Mouse (Mus musculus): ENCODE measurements around the gene Med21. TPM values are rescaled to one million over a fixed set of nuclear protein-coding genes. Genes with fewer than 3 reads are reported as not detected.

Med21 gene
- polyA plus RNA-seq, 1 experiment from 2014 or later = 87.6 TPM

- no peak for TF ChIP-seq CTCF (IDR thresholded peaks at IDR 0.05; ENCODE audit: low read depth)
- no peak overlapping the region for H3K4me3 ChIP-seq (ENCODE audit: low read depth, low read length)
- H3K36me3 ChIP-seq (ENCODE audit: control insufficient read depth, insufficient read depth) = no peaks in the 10 kb centered on the region; the same call in 1 of the 2 replicates
- no peak overlapping the region for H3K9ac ChIP-seq (ENCODE audit: low read depth, low read length)
- peaks cover 3% of the 10 kb centered on the region for H3K4me1 ChIP-seq (replicated peaks; ENCODE audit: control insufficient read depth, insufficient read depth, low read length)
- WGBS = 63% methylated on average over 4 of the region's 4 CpGs
- no peaks in the 10 kb centered on the region for H3K9me3 ChIP-seq (ENCODE audit: control insufficient read depth)
- no peak overlapping the region for H3K4me2 ChIP-seq (replicated peaks; ENCODE audit: low read depth)
- H3K27me3 ChIP-seq (replicated peaks; ENCODE audit: control insufficient read depth, insufficient read depth, low read length) = no peaks in the 10 kb centered on the region
- ATAC-seq = no peak
- no peak overlapping the region; the same call in 1 of the 2 replicates for H3K27ac ChIP-seq (ENCODE audit: low read depth, low read length)
Measured at GRCm38 (mm10) chr6:146630961-146631360, 11.4 kb upstream of the Med21 start.

GRCm38 (mm10) chr6:146631847-146632246 lies 10.5 kb upstream of the Med21 start:
- TF ChIP-seq CTCF (IDR thresholded peaks at IDR 0.05; ENCODE audit: low read depth) = no peak
- no peak overlapping the region for H3K4me2 ChIP-seq (replicated peaks; ENCODE audit: low read depth)
- no peaks in the 10 kb centered on the region for H3K9me3 ChIP-seq (ENCODE audit: control insufficient read depth)
- no peak for ATAC-seq
- H3K36me3 ChIP-seq (ENCODE audit: control insufficient read depth, insufficient read depth) = no peaks in the 10 kb centered on the region; the same call in 1 of the 2 replicates
- no peak overlapping the region for H3K4me3 ChIP-seq (ENCODE audit: low read depth, low read length)
- H3K27ac ChIP-seq (ENCODE audit: low read depth, low read length) = no peak overlapping the region
- H3K9ac ChIP-seq (ENCODE audit: low read depth, low read length) = no peak overlapping the region
- H3K4me1 ChIP-seq (replicated peaks; ENCODE audit: control insufficient read depth, insufficient read depth, low read length) = peaks cover 3% of the 10 kb centered on the region
- H3K27me3 ChIP-seq (replicated peaks; ENCODE audit: control insufficient read depth, insufficient read depth, low read length) = no peaks in the 10 kb centered on the region
- WGBS = 72% methylated on average over 8 of the region's 8 CpGs

DNA sequence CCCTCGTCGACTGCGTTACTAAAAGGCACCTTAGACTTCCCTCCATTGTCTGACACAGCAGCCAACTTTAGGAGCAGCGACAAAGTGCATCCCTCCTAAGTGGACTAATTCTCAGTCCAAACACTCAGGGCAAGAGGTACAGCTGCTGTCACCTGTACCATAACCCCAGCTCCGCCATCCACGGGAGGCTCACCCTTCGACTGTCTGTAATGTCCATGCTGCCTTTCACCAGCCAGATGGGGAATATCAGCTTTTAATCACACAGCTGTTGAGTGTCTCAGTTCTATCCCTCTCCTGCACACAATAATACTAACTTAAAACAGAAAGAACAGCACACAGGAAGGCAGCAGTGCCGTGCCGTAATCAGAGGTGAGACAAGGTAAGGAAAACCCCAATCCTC lies 9.9 kb upstream of the Med21 start:
- H3K9ac ChIP-seq (ENCODE audit: low read depth, low read length) = no peak overlapping the region
- peaks cover 3% of the 10 kb centered on the region for H3K4me1 ChIP-seq (replicated peaks; ENCODE audit: control insufficient read depth, insufficient read depth, low read length)
- no peak for ATAC-seq
- TF ChIP-seq CTCF (IDR thresholded peaks at IDR 0.05; ENCODE audit: low read depth) = no peak
- H3K36me3 ChIP-seq (ENCODE audit: control insufficient read depth, insufficient read depth) = no peaks in the 10 kb centered on the region; the same call in 1 of the 2 replicates
- no peak overlapping the region for H3K4me3 ChIP-seq (ENCODE audit: low read depth, low read length)
- H3K9me3 ChIP-seq (ENCODE audit: control insufficient read depth) = no peaks in the 10 kb centered on the region
- H3K27me3 ChIP-seq (replicated peaks; ENCODE audit: control insufficient read depth, insufficient read depth, low read length) = no peaks in the 10 kb centered on the region
- H3K4me2 ChIP-seq (replicated peaks; ENCODE audit: low read depth) = no peak overlapping the region
- 79% methylated on average over 9 of the region's 9 CpGs for WGBS
- H3K27ac ChIP-seq (ENCODE audit: low read depth, low read length) = no peak overlapping the region

DNA sequence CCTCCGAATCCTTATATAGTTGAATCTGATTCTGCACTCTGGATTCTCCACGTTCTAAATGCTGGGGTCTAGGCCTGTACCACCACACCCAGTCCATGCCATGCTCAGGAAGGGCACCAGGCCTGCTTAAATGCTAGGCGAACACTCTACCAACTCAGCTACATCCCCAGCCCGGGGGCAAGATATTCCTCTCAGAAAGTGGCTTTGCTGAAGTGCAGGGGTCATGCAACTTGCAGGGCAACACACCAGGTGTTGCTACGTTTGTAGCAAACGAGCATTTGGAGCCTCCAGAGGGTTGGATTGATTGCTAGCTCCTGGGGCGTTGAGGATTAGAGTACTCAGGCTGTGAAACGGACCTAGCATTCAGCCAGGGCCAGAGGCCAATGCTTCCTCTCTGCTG lies 9.2 kb upstream of the Med21 start:
- no peak for TF ChIP-seq CTCF (IDR thresholded peaks at IDR 0.05; ENCODE audit: low read depth)
- H3K36me3 ChIP-seq (ENCODE audit: control insufficient read depth, insufficient read depth) = no peaks in the 10 kb centered on the region; the same call in 1 of the 2 replicates
- no peaks in the 10 kb centered on the region for H3K27me3 ChIP-seq (replicated peaks; ENCODE audit: control insufficient read depth, insufficient read depth, low read length)
- no peaks in the 10 kb centered on the region for H3K9me3 ChIP-seq (ENCODE audit: control insufficient read depth)
- peak overlapping the region; percentile 91; the same call in 1 of the 2 replicates for H3K4me3 ChIP-seq (ENCODE audit: low read depth, low read length)
- peaks cover 3% of the 10 kb centered on the region for H3K4me1 ChIP-seq (replicated peaks; ENCODE audit: control insufficient read depth, insufficient read depth, low read length)
- 62% methylated on average over 8 of the region's 8 CpGs for WGBS
- H3K9ac ChIP-seq (ENCODE audit: low read depth, low read length) = 0 out of 2 replicates have a peak overlapping the region, but pooled peaks have one; percentile 7
- H3K4me2 ChIP-seq (replicated peaks; ENCODE audit: low read depth) = peak overlapping the region; percentile 82
- no peak overlapping the region for H3K27ac ChIP-seq (ENCODE audit: low read depth, low read length)
- ATAC-seq = no peak

GRCm38 (mm10) chr6:146633629-146634014 lies 8.7 kb upstream of the Med21 start:
- Histone ChIP-seq H3K27ac (ENCODE audit: low read depth, low read length) (peak overlapping the region; percentile 84), H3K4me3 (ENCODE audit: low read depth, low read length) (peak overlapping the region; percentile 91), H3K27me3 (replicated peaks; ENCODE audit: control insufficient read depth, insufficient read depth, low read length) (no peaks in the 10 kb centered on the region), H3K4me2 (replicated peaks; ENCODE audit: low read depth) (peak overlapping the region; percentile 82), H3K4me1 (replicated peaks; ENCODE audit: control insufficient read depth, insufficient read depth, low read length) (peaks cover 3% of the 10 kb centered on the region), H3K9ac (ENCODE audit: low read depth, low read length) (peak overlapping the region; percentile 84), H3K36me3 (ENCODE audit: control insufficient read depth, insufficient read depth) (no peaks in the 10 kb centered on the region; the same call in 1 of the 2 replicates), H3K9me3 (ENCODE audit: control insufficient read depth) (no peaks in the 10 kb centered on the region)
- no peak for TF ChIP-seq CTCF (IDR thresholded peaks at IDR 0.05; ENCODE audit: low read depth)
- ATAC-seq = no peak; the same call in 1 of the 2 replicates
- 16% methylated on average over 14 of the region's 14 CpGs for WGBS

GRCm38 (mm10) chr6:146634015-146634722 lies 8.2 kb upstream of the Med21 start:
- Histone ChIP-seq H3K9ac (ENCODE audit: low read depth, low read length) (peak overlapping the region; percentile 84), H3K27ac (ENCODE audit: low read depth, low read length) (peak overlapping the region; percentile 84), H3K4me3 (ENCODE audit: low read depth, low read length) (peak overlapping the region; percentile 91), H3K36me3 (ENCODE audit: control insufficient read depth, insufficient read depth) (no peaks in the 10 kb centered on the region; the same call in 1 of the 2 replicates), H3K4me2 (replicated peaks; ENCODE audit: low read depth) (peak overlapping the region; percentile 82), H3K27me3 (replicated peaks; ENCODE audit: control insufficient read depth, insufficient read depth, low read length) (no peaks in the 10 kb centered on the region), H3K4me1 (replicated peaks; ENCODE audit: control insufficient read depth, insufficient read depth, low read length) (peaks cover 3% of the 10 kb centered on the region), H3K9me3 (ENCODE audit: control insufficient read depth) (no peaks in the 10 kb centered on the region)
- peak; percentile 89 for ATAC-seq
- under 1% methylated on average over 41 of the region's 82 CpGs for WGBS
- TF ChIP-seq CTCF (IDR thresholded peaks at IDR 0.05; ENCODE audit: low read depth) = peak; percentile 41; the same call in 1 of the 2 replicates

Data from intestine, postnatal 0 days (tissue).